Mouse (Mus musculus): ENCODE measurements around the gene Nckap5.

- TF ChIP-seq GATA1 (IDR thresholded peaks at IDR 0.05; ENCODE audit: borderline replicate concordance, low read length), result no peak
- no peak for TF ChIP-seq FLI1 (IDR thresholded peaks at IDR 0.05; ENCODE audit: low read length)
Measured at GRCm38 (mm10) chr1:126660098-126660999, 170.2 kb downstream of the Nckap5 start.

Data from megakaryocyte, embryonic 14.5 days (primary cell).